Mouse (Mus musculus) kidney, embryonic 15.5 days (tissue): ENCODE results near the gene Fbxw11. TPM values are rescaled to one million over a fixed set of nuclear protein-coding genes. Genes with fewer than 3 reads are reported as not detected.
A peak's percentile ranks its signal among the peaks of the same experiment; 100 is the strongest.
"Not testable (repeated sequence)": the region's sequence is repeated elsewhere in the genome, so short reads cannot be mapped to it uniquely, and the experiment has no call there.

Source experiments
- ATAC-seq: fragments of 200-750 bp; cut with Nextera tagmentation; replicated peaks from 2 replicates; pipeline ENCODE4 v1.8.0; 2017; ENCODE audit warnings: moderate TSS enrichment; ENCODE audit not compliant: low FRiP score
- H3K27ac ChIP-seq: fragments of 300-500 bp; sonication (generic); 2 replicates; pipeline ENCODE4 v1.5.1; 2015; ENCODE audit warnings: mild to moderate bottlenecking, inconsistent platforms
- H3K27me3 ChIP-seq: fragments of 300-500 bp; sonication (generic); 2 replicates; pipeline ENCODE4 v1.6.1; 2015; ENCODE audit warnings: inconsistent platforms
- H3K36me3 ChIP-seq: fragments of 300-500 bp; sonication (generic); 2 replicates; pipeline ENCODE4 v1.6.1; 2015; ENCODE audit warnings: inconsistent platforms
- H3K4me1 ChIP-seq: fragments of 300-500 bp; sonication (generic); 2 replicates; pipeline ENCODE4 v1.6.1; 2015; ENCODE audit warnings: inconsistent platforms
- H3K4me2 ChIP-seq: fragments of 300-500 bp; sonication (generic); 2 replicates; pipeline ENCODE4 v1.6.1; 2015; ENCODE audit warnings: moderate library complexity, mild to moderate bottlenecking, inconsistent platforms
- H3K4me3 ChIP-seq: fragments of 300-500 bp; sonication (generic); replicated peaks from 2 replicates; pipeline ENCODE4 v1.5.1; 2015; ENCODE audit warnings: mild to moderate bottlenecking, inconsistent platforms
- H3K9ac ChIP-seq: fragments of 300-500 bp; sonication (generic); 2 replicates; pipeline ENCODE4 v1.6.1; 2015; ENCODE audit warnings: mild to moderate bottlenecking, inconsistent platforms
- H3K9me3 ChIP-seq: fragments of 300-500 bp; sonication (generic); replicated peaks from 2 replicates; pipeline ENCODE4 v1.6.1; 2016; ENCODE audit warnings: inconsistent platforms
- WGBS: fragments of 180-500 bp; shearing (Covaris S2); methylation state at CpG from one replicate; pipeline ENCODE4 v1.1.7; 2015; ENCODE audit warnings: mixed read lengths; 5-methylcytosine and 5-hydroxymethylcytosine counted together
- polyA plus RNA-seq: library from polyadenylated mRNA; unstranded; fragments of >200 nt; fragmentation: Nextera tagmentation; extraction: Ambion mirVana; gene quantifications from 2 replicates; pipeline ENCODE4 v1.2.1, GENCODE M21; 2015

Fbxw11 gene
- polyA plus RNA-seq, 1 experiment from 2014 or later: 85.7 TPM

- Histone ChIP-seq H3K27me3 (no peaks in the 10 kb centered on the region), H3K9me3 (no peaks in the 10 kb centered on the region), H3K9ac (no peak overlapping the region), H3K4me3 (no peak overlapping the region), H3K27ac (no peak overlapping the region), H3K4me2 (no peak overlapping the region), H3K4me1 (peaks cover 34% of the 10 kb centered on the region), H3K36me3 (no peaks in the 10 kb centered on the region)
- WGBS: 87% methylated on average over 5 of the region's 5 CpGs
- no peak for ATAC-seq
Measured at GRCm38 (mm10) chr11:32682335-32683102, 40.0 kb downstream of the Fbxw11 start.

GRCm38 (mm10) chr11:32684690-32685254 is 42.2 kb downstream of the Fbxw11 start:
- ATAC-seq: no peak
- Histone ChIP-seq H3K4me3 (no peak overlapping the region), H3K27me3 (no peaks in the 10 kb centered on the region), H3K36me3 (no peaks in the 10 kb centered on the region), H3K9ac (no peak overlapping the region), H3K4me1 (peaks cover 26% of the 10 kb centered on the region), H3K9me3 (no peaks in the 10 kb centered on the region), H3K4me2 (no peak overlapping the region), H3K27ac (no peak overlapping the region)
- 71% methylated on average over 3 of the region's 3 CpGs for WGBS

- peaks cover 9% of the 10 kb centered on the region for H3K4me1 ChIP-seq
Measured at GRCm38 (mm10) chr11:32688245-32688855, 45.8 kb downstream of the Fbxw11 start.

GRCm38 (mm10) chr11:32689510-32689909 is 47.0 kb downstream of the Fbxw11 start:
- Histone ChIP-seq H3K27me3 (no peaks in the 10 kb centered on the region), H3K27ac (no peak overlapping the region), H3K36me3 (no peaks in the 10 kb centered on the region), H3K9me3 (no peaks in the 10 kb centered on the region), H3K9ac (no peak overlapping the region), H3K4me2 (no peak overlapping the region), H3K4me3 (no peak overlapping the region), H3K4me1 (0 out of 2 replicates have a peak, but pooled peaks cover 3% of the 10 kb centered on the region)
- no peak for ATAC-seq
- WGBS: 94% methylated on average over 1 of the region's 1 CpGs

More at GRCm38 (mm10) chr11:32688245-32688855, 45.8 kb downstream of the Fbxw11 start:
- Histone ChIP-seq H3K9me3 (no peaks in the 10 kb centered on the region), H3K9ac (no peak overlapping the region), H3K27ac (no peak overlapping the region), H3K4me2 (no peak overlapping the region), H3K27me3 (no peaks in the 10 kb centered on the region), H3K36me3 (no peaks in the 10 kb centered on the region), H3K4me3 (no peak overlapping the region)
- WGBS: 88% methylated on average over 2 of the region's 2 CpGs
- ATAC-seq: no peak

- Histone ChIP-seq H3K9me3 (no peaks in the 10 kb centered on the region), H3K27me3 (no peaks in the 10 kb centered on the region), H3K9ac (no peak overlapping the region), H3K27ac (no peak overlapping the region), H3K4me2 (no peak overlapping the region), H3K36me3 (no peaks in the 10 kb centered on the region), H3K4me3 (no peak overlapping the region), H3K4me1 (peaks cover 22% of the 10 kb centered on the region)
- no peak for ATAC-seq
- 94% methylated on average over 1 of the region's 1 CpGs for WGBS
Measured at GRCm38 (mm10) chr11:32692834-32693233, 50.3 kb downstream of the Fbxw11 start.

GRCm38 (mm10) chr11:32693431-32694141 is 51.1 kb downstream of the Fbxw11 start:
- no peak overlapping the region for H3K27ac ChIP-seq
- H3K9ac ChIP-seq: no peak overlapping the region
- no peak overlapping the region for H3K4me2 ChIP-seq
- H3K9me3 ChIP-seq: no peaks in the 10 kb centered on the region
- ATAC-seq: no peak
- H3K36me3 ChIP-seq: no peaks in the 10 kb centered on the region
- H3K4me3 ChIP-seq: no peak overlapping the region
- H3K4me1 ChIP-seq: peaks cover 28% of the 10 kb centered on the region
- no peaks in the 10 kb centered on the region for H3K27me3 ChIP-seq
- WGBS: 46% methylated on average over 7 of the region's 7 CpGs

- not testable (repeated sequence) for H3K9me3 ChIP-seq, H3K9ac ChIP-seq, H3K4me3 ChIP-seq, H3K27me3 ChIP-seq, ATAC-seq, H3K36me3 ChIP-seq, H3K27ac ChIP-seq, H3K4me2 ChIP-seq
- 66% methylated on average over 9 of the region's 9 CpGs for WGBS
- peaks cover 28% of the 10 kb centered on the region for H3K4me1 ChIP-seq
Measured at GRCm38 (mm10) chr11:32694322-32695003, 51.9 kb downstream of the Fbxw11 start.

- 34% methylated on average over 2 of the region's 2 CpGs for WGBS
- Histone ChIP-seq H3K9ac (no peak overlapping the region), H3K27ac (no peak overlapping the region), H3K27me3 (no peaks in the 10 kb centered on the region), H3K4me3 (no peak overlapping the region), H3K9me3 (no peaks in the 10 kb centered on the region), H3K4me2 (no peak overlapping the region), H3K4me1 (peaks cover 31% of the 10 kb centered on the region), H3K36me3 (no peaks in the 10 kb centered on the region)
- 0 out of 2 replicates have a peak, but pooled peaks have one; percentile 18 for ATAC-seq
Measured at GRCm38 (mm10) chr11:32696446-32697090, 54.0 kb downstream of the Fbxw11 start.

- WGBS: 51% methylated on average over 3 of the region's 3 CpGs
Measured at GRCm38 (mm10) chr11:32697695-32698094, 55.2 kb downstream of the Fbxw11 start.

GRCm38 (mm10) chr11:32699913-32700493 is 57.5 kb downstream of the Fbxw11 start:
- no peaks in the 10 kb centered on the region for H3K27me3 ChIP-seq
- H3K9ac ChIP-seq: no peak overlapping the region
- 81% methylated on average over 3 of the region's 3 CpGs for WGBS
- H3K4me1 ChIP-seq: peaks cover 28% of the 10 kb centered on the region
- ATAC-seq: no peak
- no peaks in the 10 kb centered on the region for H3K36me3 ChIP-seq
- no peak overlapping the region for H3K4me3 ChIP-seq
- no peaks in the 10 kb centered on the region for H3K9me3 ChIP-seq
- no peak overlapping the region for H3K4me2 ChIP-seq
- no peak overlapping the region for H3K27ac ChIP-seq

More at GRCm38 (mm10) chr11:32697695-32698094, 55.2 kb downstream of the Fbxw11 start:
- Histone ChIP-seq H3K27ac (no peak overlapping the region), H3K9ac (no peak overlapping the region), H3K4me1 (peaks cover 31% of the 10 kb centered on the region), H3K4me2 (no peak overlapping the region), H3K27me3 (no peaks in the 10 kb centered on the region), H3K4me3 (no peak overlapping the region), H3K36me3 (no peaks in the 10 kb centered on the region), H3K9me3 (no peaks in the 10 kb centered on the region)
- ATAC-seq: no peak

- no peaks in the 10 kb centered on the region for H3K27me3 ChIP-seq
Measured at GRCm38 (mm10) chr11:32701566-32701965, 59.0 kb downstream of the Fbxw11 start.

More at GRCm38 (mm10) chr11:32701566-32701965, 59.0 kb downstream of the Fbxw11 start:
- H3K9ac ChIP-seq: no peak overlapping the region
- H3K4me2 ChIP-seq: no peak overlapping the region
- H3K9me3 ChIP-seq: no peaks in the 10 kb centered on the region
- 0 out of 2 replicates have a peak, but pooled peaks cover 2% of the 10 kb centered on the region for H3K36me3 ChIP-seq
- no peak overlapping the region for H3K4me3 ChIP-seq
- no peak for ATAC-seq
- no peak overlapping the region for H3K27ac ChIP-seq
- WGBS: 45% methylated on average over 3 of the region's 3 CpGs
- H3K4me1 ChIP-seq: peaks cover 14% of the 10 kb centered on the region
